Mouse (Mus musculus) bone marrow, adult 2 months (tissue): ENCODE data around the gene Ifi27.

Experiments
- CTCF ChIP-seq: fragments of 200-500 bp; IDR thresholded peaks from 2 replicates; pipeline ENCODE4 v1.5.1; 2011; ENCODE audit warnings: low read length, control low read depth; ENCODE audit not compliant: control insufficient read depth, insufficient read depth
- POLR2A ChIP-seq: fragments of 200-500 bp; IDR thresholded peaks from 2 replicates; pipeline ENCODE4 v1.6.1; 2011; ENCODE audit warnings: low read depth, mild to moderate bottlenecking, control low read depth, low read length, borderline replicate concordance; ENCODE audit not compliant: control insufficient read depth

- no peak for TF ChIP-seq POLR2A
- TF ChIP-seq CTCF: no peak
These were observed 42.9 kb downstream of the Ifi27 start for GRCm38 (mm10) chr12:103476779-103477389.
